Mouse (Mus musculus): ENCODE results near the gene Rhobtb3. TPM values are rescaled to one million over a fixed set of nuclear protein-coding genes. Genes with fewer than 3 reads are reported as not detected.

Rhobtb3 gene
- polyA plus RNA-seq, 1 experiment, result 0.55 TPM

DNA sequence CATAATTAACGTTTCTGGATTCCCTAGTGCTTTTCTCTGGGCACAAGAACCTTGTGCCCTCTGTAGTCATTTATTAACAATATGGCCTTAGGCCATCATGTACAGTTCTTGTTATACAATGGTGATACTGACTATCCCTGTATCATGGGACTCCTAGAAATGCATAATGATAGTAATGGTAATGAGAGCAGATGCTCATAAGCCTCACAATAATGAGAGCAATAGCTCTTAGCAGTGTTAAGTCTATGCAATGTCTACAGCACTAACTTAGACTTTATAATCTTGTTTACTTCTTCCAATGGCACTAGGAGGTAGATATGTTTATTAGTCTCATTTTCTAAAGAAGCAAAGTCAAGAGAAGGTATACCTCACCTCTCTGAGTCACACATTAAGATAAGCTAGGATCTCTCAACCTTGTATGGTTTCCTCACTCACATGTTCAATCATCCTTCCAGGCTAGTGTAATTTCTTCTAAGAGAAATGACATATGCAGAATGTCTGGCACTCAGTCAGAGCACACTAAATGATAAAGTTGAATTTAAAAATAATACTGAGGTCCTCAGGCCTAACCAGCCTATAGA is 84.4 kb downstream of the Rhobtb3 start:
- no peak overlapping the region for H3K27ac ChIP-seq (ENCODE audit: insufficient read depth, low read depth, low read length)
- H3K4me1 ChIP-seq (ENCODE audit: control insufficient read depth, insufficient read depth, low read length), result no peaks in the 10 kb centered on the region
- TF ChIP-seq POLR2A (IDR thresholded peaks at IDR 0.05; ENCODE audit: borderline replicate concordance, low read depth, low read length) (no peak), CTCF (IDR thresholded peaks at IDR 0.05; ENCODE audit: low read depth, low read length) (no peak)
- no peak overlapping the region for H3K4me3 ChIP-seq (ENCODE audit: insufficient read depth, low read length)

GRCm38 (mm10) chr13:75853118-75853517 is 90.6 kb downstream of the Rhobtb3 start:
- TF ChIP-seq CTCF (IDR thresholded peaks at IDR 0.05; ENCODE audit: low read depth, low read length) (no peak), POLR2A (IDR thresholded peaks at IDR 0.05; ENCODE audit: borderline replicate concordance, low read depth, low read length) (no peak)
- no peaks in the 10 kb centered on the region for H3K4me1 ChIP-seq (ENCODE audit: control insufficient read depth, insufficient read depth, low read length)
- H3K27ac ChIP-seq (ENCODE audit: insufficient read depth, low read depth, low read length), result no peak overlapping the region

GRCm38 (mm10) chr13:75852027-75852426 is 91.7 kb downstream of the Rhobtb3 start:
- Histone ChIP-seq H3K27ac (ENCODE audit: insufficient read depth, low read depth, low read length) (no peak overlapping the region), H3K4me1 (ENCODE audit: control insufficient read depth, insufficient read depth, low read length) (no peaks in the 10 kb centered on the region), H3K4me3 (ENCODE audit: insufficient read depth, low read length) (no peak overlapping the region)
- no peak for TF ChIP-seq CTCF (IDR thresholded peaks at IDR 0.05; ENCODE audit: low read depth, low read length)
- TF ChIP-seq POLR2A (IDR thresholded peaks at IDR 0.05; ENCODE audit: borderline replicate concordance, low read depth, low read length), result no peak

More at GRCm38 (mm10) chr13:75853118-75853517, 90.6 kb downstream of the Rhobtb3 start:
- H3K4me3 ChIP-seq (ENCODE audit: insufficient read depth, low read length), result no peak overlapping the region

GRCm38 (mm10) chr13:75847027-75847426 is 96.7 kb downstream of the Rhobtb3 start:
- Histone ChIP-seq H3K27ac (ENCODE audit: insufficient read depth, low read depth, low read length) (no peak overlapping the region), H3K4me3 (ENCODE audit: insufficient read depth, low read length) (no peak overlapping the region), H3K4me1 (ENCODE audit: control insufficient read depth, insufficient read depth, low read length) (peaks cover 34% of the 10 kb centered on the region)
- TF ChIP-seq CTCF (IDR thresholded peaks at IDR 0.05; ENCODE audit: low read depth, low read length) (no peak), POLR2A (IDR thresholded peaks at IDR 0.05; ENCODE audit: borderline replicate concordance, low read depth, low read length) (no peak)

GRCm38 (mm10) chr13:75845519-75846166 is 98.1 kb downstream of the Rhobtb3 start:
- TF ChIP-seq CTCF (IDR thresholded peaks at IDR 0.05; ENCODE audit: low read depth, low read length) (no peak), POLR2A (IDR thresholded peaks at IDR 0.05; ENCODE audit: borderline replicate concordance, low read depth, low read length) (no peak)
- Histone ChIP-seq H3K27ac (ENCODE audit: insufficient read depth, low read depth, low read length) (peak overlapping the region; percentile 76), H3K4me1 (ENCODE audit: control insufficient read depth, insufficient read depth, low read length) (peaks cover 41% of the 10 kb centered on the region)

GRCm38 (mm10) chr13:75844833-75845518 is 98.7 kb downstream of the Rhobtb3 start:
- TF ChIP-seq POLR2A (IDR thresholded peaks at IDR 0.05; ENCODE audit: borderline replicate concordance, low read depth, low read length) (no peak), CTCF (IDR thresholded peaks at IDR 0.05; ENCODE audit: low read depth, low read length) (no peak)
- peak overlapping the region; percentile 76 for H3K27ac ChIP-seq (ENCODE audit: insufficient read depth, low read depth, low read length)
- no peak overlapping the region for H3K4me3 ChIP-seq (ENCODE audit: insufficient read depth, low read length)
- H3K4me1 ChIP-seq (ENCODE audit: control insufficient read depth, insufficient read depth, low read length), result peaks cover 41% of the 10 kb centered on the region

More at GRCm38 (mm10) chr13:75845519-75846166, 98.1 kb downstream of the Rhobtb3 start:
- H3K4me3 ChIP-seq (ENCODE audit: insufficient read depth, low read length), result no peak overlapping the region

GRCm38 (mm10) chr13:75843993-75844683 is 99.6 kb downstream of the Rhobtb3 start:
- H3K4me3 ChIP-seq (ENCODE audit: insufficient read depth, low read length), result no peak overlapping the region
- H3K4me1 ChIP-seq (ENCODE audit: control insufficient read depth, insufficient read depth, low read length), result peaks cover 44% of the 10 kb centered on the region
- peak overlapping the region; percentile 32 for H3K27ac ChIP-seq (ENCODE audit: insufficient read depth, low read depth, low read length)
- TF ChIP-seq CTCF (IDR thresholded peaks at IDR 0.05; ENCODE audit: low read depth, low read length), result no peak
- no peak for TF ChIP-seq POLR2A (IDR thresholded peaks at IDR 0.05; ENCODE audit: borderline replicate concordance, low read depth, low read length)

DNA sequence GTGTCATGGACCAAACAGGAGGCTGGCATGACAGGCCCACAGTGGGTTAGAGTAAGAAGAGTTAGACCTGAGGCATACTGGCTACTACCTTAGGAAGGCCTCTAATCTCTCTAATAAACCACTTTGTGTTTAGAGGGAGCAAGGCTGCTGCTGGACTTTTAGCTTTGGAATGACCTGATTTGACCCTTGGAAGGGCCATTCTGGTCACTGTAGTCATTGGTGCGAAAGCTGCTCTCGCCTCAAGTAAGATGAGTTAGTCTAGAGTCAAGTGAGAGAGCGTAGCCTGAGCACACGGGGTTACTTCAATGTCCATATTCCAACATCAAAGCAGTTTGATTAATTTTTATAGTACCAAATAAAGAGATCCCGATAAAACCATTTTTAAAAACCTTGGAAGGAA is 100.4 kb downstream of the Rhobtb3 start:
- no peak overlapping the region for H3K27ac ChIP-seq (ENCODE audit: insufficient read depth, low read depth, low read length)
- H3K4me1 ChIP-seq (ENCODE audit: control insufficient read depth, insufficient read depth, low read length), result peaks cover 44% of the 10 kb centered on the region
- no peak overlapping the region for H3K4me3 ChIP-seq (ENCODE audit: insufficient read depth, low read length)
- no peak for TF ChIP-seq POLR2A (IDR thresholded peaks at IDR 0.05; ENCODE audit: borderline replicate concordance, low read depth, low read length)
- TF ChIP-seq CTCF (IDR thresholded peaks at IDR 0.05; ENCODE audit: low read depth, low read length), result no peak

DNA sequence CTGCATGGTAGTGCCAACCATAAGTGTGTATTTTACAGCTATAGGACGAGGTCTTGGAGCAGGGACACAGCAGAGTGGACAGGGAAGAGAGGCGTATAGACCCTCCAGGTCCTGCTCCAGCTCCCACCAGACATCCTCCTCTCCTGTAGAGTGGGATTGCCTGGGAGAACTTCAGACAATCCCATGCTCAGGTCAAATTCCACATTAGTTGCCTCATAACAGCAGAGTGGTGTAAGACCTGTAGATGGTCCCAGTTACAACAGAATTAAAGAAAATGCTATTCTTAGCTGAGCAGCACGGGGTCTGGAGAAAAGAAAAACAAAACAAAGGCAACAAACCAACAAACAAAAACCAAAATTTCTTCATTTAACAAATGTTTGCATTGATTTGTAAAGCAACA is 101.8 kb downstream of the Rhobtb3 start:
- Histone ChIP-seq H3K27ac (ENCODE audit: insufficient read depth, low read depth, low read length) (no peak overlapping the region), H3K4me3 (ENCODE audit: insufficient read depth, low read length) (no peak overlapping the region), H3K4me1 (ENCODE audit: control insufficient read depth, insufficient read depth, low read length) (peaks cover 44% of the 10 kb centered on the region)
- no peak for TF ChIP-seq POLR2A (IDR thresholded peaks at IDR 0.05; ENCODE audit: borderline replicate concordance, low read depth, low read length)
- no peak for TF ChIP-seq CTCF (IDR thresholded peaks at IDR 0.05; ENCODE audit: low read depth, low read length)

All from bone marrow macrophage, adult 2 months (primary cell).